Mouse (Mus musculus) natural killer cell, adult 2 months (primary cell): ENCODE data around the gene Emilin3.

Experiments
- DNase-seq, 2 experiments: peaks; one replicate each; pipeline ENCODE4 v3.0.0; 2022; ENCODE audit warnings: low spot score in 2 of 2

The Emilin3 gene

GRCm38 (mm10) chr2:160916714-160917113 is 4.6 kb upstream of the Emilin3 start:
- DNase-seq: no peak

GRCm38 (mm10) chr2:160915821-160916610 is 3.9 kb upstream of the Emilin3 start:
- no peak for DNase-seq

DNA sequence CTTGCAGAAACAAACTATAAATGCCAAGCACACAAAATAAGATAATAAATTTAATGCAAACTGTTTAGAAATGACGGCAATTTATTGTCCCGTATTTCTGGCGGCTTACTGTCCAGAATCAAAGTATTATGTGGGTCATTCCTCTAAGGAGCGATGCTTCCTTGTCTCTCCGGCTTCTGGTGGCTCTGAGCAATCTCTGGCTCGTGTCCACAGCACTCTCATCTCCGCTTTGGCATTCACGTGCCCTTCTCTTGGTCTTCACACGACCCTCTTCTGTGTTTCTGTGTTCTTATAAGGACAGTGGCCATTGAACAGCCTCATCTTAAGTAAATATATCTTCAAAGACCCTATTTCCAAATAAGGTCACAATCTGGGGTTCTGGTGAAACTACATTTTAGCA is 2.5 kb upstream of the Emilin3 start:
- DNase-seq: no peak

DNA sequence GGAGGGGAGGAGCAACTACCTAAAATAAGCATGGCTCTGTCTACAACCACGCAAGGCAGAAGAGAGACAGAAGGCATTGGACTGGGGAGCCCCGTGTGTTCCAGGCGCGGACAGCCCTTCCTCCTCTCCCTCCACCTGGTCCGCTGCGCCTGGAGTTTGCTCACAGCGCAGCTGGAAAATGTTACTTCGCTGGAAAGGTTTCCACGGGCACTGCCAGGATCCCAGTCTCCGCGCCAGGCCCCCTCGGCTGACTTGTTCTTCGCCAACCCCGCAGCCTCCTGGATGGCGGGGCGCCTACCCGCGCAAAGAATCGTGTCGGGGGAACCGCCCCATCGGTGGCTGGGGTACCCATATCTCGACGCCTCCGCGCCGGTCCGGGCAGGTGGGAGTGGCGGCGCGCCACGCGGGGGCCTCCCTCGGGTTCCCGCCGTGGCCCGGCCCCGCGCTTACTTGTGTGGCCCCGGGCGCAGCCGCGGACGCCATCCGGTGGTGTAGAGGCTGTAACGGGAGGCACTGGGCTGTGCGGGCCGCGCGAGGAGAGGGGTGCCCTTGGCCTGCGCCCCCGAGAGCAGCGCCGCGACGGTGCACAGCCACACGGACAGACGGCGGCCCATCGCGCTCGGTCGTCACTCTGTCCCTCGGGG is 448 bp downstream of the Emilin3 start:
- DNase-seq: no peak

GRCm38 (mm10) chr2:160910633-160911032 is 1.5 kb downstream of the Emilin3 start:
- DNase-seq: no peak

GRCm38 (mm10) chr2:160908607-160909006 is 3.5 kb downstream of the Emilin3 start:
- DNase-seq: no peak

GRCm38 (mm10) chr2:160906101-160906500 is 6.0 kb downstream of the Emilin3 start:
- DNase-seq: no peak

GRCm38 (mm10) chr2:160905301-160905700 is 6.8 kb downstream of the Emilin3 start:
- no peak for DNase-seq

DNA sequence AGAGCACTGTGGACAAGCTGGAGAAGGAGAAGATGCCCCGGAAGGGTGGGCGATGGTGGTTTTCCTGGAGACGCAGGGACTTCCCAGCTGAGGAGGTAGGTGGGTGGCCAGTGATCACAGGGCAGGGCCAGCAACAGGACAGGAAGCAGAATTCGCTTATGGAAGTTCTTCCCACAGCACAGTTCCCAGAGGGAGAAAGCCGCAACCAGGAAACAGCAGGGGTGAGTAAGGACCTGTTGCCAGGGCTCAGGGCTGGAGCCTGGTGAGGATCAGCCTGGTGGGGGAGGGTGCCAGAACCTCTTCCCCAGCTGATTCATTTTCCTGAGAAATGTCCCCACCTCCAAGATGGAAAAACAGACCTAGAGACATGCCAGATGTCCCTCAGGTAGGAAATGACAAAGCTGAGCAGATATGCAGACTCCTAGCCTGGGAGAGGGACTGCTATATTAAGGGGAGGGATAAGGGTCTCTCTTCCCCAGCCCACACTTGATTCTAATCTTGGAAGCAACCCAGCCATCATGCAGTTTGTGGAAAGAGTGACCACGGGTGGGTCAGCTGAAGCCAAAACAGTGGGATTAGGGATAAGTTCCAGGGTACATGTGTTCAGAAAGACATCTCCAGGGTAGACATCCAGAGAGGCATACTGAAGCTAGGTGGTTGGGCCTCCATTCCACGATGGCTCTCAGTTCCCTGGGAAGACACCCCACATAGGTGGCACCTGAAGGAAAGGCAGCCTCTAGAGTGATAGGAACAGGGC is 10.3 kb downstream of the Emilin3 start:
- DNase-seq: no peak

DNA sequence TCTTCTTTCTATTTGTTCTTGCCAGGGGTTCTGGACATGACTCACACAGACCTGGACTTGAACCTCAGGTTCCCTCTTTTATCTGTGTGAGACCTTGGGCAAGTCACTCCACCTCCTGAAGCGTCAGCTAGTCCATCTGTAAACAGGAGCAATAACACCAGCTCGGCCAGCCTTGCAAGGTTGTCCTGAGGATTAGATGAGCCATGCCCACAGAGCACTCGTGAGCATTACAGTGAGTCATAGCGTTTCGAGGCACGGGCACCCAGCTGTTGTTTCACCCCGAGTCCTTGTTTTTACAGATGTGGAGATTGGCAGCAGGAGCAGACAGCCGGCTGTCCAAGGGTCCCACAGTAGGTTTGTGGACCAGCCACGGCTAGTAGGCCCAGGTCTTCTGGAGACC is 20.4 kb downstream of the Emilin3 start:
- DNase-seq: no peak

DNA sequence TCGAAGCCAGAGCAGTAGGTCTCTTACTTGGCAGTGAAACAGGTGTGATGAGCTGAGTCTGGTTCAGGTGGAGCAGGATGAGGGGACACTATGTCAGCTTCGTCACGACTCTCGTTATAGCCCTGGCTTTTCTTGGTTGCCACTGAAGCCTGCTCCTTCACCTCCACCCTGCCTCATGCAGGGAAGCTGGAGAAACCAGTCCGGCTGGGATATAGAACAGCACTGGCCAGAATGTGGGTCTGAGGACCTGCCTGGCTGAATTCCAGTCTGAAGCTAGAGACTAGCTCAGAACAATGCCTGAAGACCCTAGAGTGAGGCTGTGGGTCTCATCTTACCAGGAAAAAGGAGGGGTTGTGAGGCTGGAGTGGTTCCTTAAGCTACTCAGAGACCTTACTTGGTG is 21.1 kb downstream of the Emilin3 start:
- no peak for DNase-seq

GRCm38 (mm10) chr2:160887859-160888258 is 24.3 kb downstream of the Emilin3 start:
- no peak for DNase-seq

GRCm38 (mm10) chr2:160887284-160887683 is 24.8 kb downstream of the Emilin3 start:
- peak; percentile 59 to 70 for DNase-seq

GRCm38 (mm10) chr2:160886221-160886620 is 25.9 kb downstream of the Emilin3 start:
- no peak for DNase-seq

DNA sequence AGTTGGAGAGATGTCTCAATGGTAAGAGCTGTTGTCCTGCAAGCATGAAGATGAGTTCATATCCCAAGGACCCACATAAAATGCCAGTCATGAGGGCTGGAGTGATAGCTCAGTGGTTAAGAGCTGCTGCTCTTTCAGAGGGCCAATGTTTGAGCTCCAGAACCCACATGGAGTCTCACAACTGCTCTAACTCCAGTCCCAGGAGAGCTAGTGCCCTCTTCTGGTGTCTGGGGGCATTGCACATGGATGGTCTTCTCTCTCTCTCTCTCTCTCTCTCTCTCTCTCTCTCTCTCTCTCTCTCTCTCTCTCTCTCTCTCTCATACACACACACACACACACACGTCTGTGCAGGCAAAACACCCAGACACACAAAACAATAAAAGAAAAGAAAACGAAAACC is 27.3 kb downstream of the Emilin3 start:
- peak in 1 of 2 experiments; percentile 37 for DNase-seq

GRCm38 (mm10) chr2:160883912-160884311 is 28.2 kb downstream of the Emilin3 start:
- no peak for DNase-seq

DNA sequence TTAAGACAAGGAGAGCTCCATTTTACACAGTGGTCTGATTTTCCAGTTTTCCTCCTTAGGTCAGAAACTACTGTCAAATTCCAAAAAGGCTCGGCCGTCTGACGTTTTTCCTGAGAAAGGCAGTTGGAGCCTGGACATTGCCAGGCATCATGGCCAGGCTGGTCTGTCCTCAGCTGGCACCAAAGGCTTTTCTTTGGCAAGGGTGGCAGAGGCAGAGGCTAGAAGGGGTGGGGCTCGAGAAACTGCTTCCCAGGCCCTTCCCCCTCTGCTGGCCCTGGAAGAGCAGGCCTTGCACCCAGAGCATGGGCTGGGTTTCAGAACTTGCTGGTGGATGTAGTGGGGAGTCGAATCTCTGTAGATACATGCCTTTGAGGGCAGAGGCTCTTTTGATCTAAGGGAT is 29.7 kb downstream of the Emilin3 start:
- DNase-seq: no peak

DNA sequence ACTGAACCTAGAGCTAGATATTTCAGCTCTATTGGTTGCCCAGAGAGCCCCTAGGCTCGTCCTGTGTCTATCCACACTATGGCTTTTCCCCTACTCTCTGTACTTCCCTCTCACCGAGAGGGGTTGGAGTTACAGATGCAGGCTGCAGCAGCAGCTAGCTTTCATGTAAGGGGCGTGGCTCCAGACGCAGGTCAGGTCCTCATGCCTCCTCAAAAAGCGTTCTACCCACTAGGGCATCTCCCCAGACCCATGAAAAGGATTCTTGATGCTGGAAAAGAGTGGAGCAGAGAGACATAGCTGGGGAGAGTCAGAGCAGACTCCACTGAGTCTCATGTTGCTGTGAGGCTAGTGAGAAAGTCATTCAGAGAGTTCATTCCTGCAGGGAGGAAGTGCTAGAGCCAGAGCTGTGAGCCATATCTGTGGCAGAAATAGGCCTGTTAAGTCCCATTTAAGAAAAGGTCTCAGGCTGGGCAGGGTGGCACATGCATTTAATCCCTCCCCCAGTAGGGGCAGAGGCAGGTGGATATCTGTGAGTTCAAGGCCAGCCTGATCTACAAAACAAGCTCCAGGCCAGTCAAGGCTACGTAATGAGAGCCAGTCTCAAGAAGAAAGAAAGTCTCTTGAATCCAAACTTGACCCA is 30.5 kb downstream of the Emilin3 start:
- no peak for DNase-seq

- DNase-seq: no peak
Observed at GRCm38 (mm10) chr2:160880453-160881195, 31.5 kb downstream of the Emilin3 start, which contains the start of gene Lpin3. Lpin3 (plus strand) TSS chr2:160880670.

GRCm38 (mm10) chr2:160876115-160876514 is 36.0 kb downstream of the Emilin3 start:
- peak; percentile 9 to 15 for DNase-seq

DNA sequence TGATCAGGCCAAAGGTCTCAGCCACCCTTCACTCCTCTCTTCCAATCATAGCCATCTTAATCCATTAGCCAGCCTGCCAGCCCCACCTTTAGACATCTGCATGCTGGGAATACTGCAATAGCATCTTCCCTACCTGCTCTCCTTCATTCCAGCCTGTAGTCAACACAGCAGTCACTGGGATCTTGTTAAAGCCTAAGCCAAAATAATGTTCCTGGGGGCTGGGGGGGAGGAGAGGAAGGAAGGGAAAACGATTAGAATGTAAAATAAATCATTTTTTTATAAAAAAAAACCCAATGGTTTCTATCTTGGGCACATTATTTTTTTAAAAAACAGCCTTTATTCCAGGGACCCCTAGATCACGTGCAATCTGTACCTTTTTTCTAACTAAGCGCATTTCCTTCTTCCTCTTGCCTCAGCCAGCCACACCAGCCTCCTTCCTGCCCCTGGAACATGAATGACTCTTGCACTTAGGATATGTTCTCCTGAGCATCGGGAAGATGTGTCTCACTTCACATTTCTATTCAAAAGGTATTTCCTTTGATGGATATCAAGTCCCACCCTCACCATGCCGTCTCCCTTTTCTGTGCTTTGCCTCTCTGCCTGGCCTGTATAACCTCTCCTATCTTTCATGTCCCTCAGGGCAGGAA is 37.8 kb downstream of the Emilin3 start:
- no peak for DNase-seq
